Mouse (Mus musculus) heart, embryonic 10.5 days (tissue): ENCODE measurements around the gene Art2b. TPM values are rescaled to one million over a fixed set of nuclear protein-coding genes. Genes with fewer than 3 reads are reported as not detected.
"Not testable (repeated sequence)": the region's sequence is repeated elsewhere in the genome, so short reads cannot be mapped to it uniquely, and the experiment has no call there.

ENCODE experiments used
- DNase-seq: peaks from one replicate; pipeline ENCODE4 v3.0.0-alpha.2; 2017; ENCODE audit warnings: low spot score
- H3K27ac ChIP-seq: fragments of 300-500 bp; sonication (generic); 2 replicates; pipeline ENCODE4 v1.5.1; 2016; ENCODE audit warnings: mild to moderate bottlenecking
- H3K27me3 ChIP-seq: fragments of 300-500 bp; sonication (generic); 2 replicates; pipeline ENCODE4 v1.6.1; 2016; ENCODE audit warnings: mild to moderate bottlenecking; ENCODE audit not compliant: poor library complexity, insufficient read depth, severe bottlenecking
- H3K36me3 ChIP-seq: fragments of 300-500 bp; sonication (generic); 2 replicates; pipeline ENCODE4 v1.6.1; 2016; ENCODE audit warnings: mild to moderate bottlenecking, moderate library complexity
- H3K4me1 ChIP-seq: fragments of 300-500 bp; sonication (generic); 2 replicates; pipeline ENCODE4 v1.6.1; 2016; ENCODE audit warnings: mild to moderate bottlenecking
- H3K4me3 ChIP-seq: fragments of 300-500 bp; sonication (generic); 2 replicates; pipeline ENCODE4 v1.5.1; 2016; ENCODE audit warnings: mild to moderate bottlenecking, moderate library complexity
- H3K9me3 ChIP-seq: fragments of 300-500 bp; sonication (generic); 2 replicates; pipeline ENCODE4 v1.6.1; 2016; ENCODE audit warnings: mild to moderate bottlenecking, moderate library complexity
- WGBS: fragments of 180-500 bp; shearing (Covaris S2); methylation state at CpG from one replicate; pipeline ENCODE4 v1.1.7; 2016; 5-methylcytosine and 5-hydroxymethylcytosine counted together
- polyA plus RNA-seq: library from polyadenylated mRNA; unstranded; fragments of >200 nt; fragmentation: Nextera tagmentation; extraction: Ambion mirVana; gene quantifications from 2 replicates; pipeline ENCODE4 v1.2.1, GENCODE M21; 2016

The Art2b gene
- polyA plus RNA-seq = not detected in 2 replicates

DNA sequence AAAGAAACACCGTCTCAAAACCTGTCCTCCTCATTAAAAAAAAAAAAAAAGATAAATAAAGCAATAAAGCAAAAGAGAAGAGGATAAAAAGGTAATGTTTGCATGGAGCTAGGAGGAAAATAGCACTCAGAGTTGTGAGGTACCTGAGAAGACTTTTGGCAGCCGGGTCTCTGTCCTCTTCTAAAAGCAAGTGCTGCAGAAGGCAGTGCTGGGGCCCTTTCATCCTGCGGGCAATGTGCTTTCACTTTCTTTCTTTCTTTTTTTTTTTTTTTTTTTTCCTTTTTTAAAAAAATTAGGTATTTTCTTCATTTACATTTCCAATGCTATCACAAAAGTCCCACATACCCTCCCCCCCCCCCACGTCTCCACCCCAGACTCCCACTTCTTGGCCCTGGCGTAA, at the start of gene Art2b:
TSS of gene Art2b (minus strand) at position 193 of the 400 bp plus-strand sequence.
- H3K36me3 ChIP-seq = no peaks in the 10 kb centered on the region
- no peak within 1 kb of the TSS for H3K4me3 ChIP-seq
- no peak for DNase-seq
- H3K9me3 ChIP-seq = no peaks in the 10 kb centered on the region
- H3K27me3 ChIP-seq = no peaks in the 10 kb centered on the region
- H3K4me1 ChIP-seq = no peaks in the 10 kb centered on the region
- WGBS = 78% methylated on average over 5 of the region's 5 CpGs
- H3K27ac ChIP-seq = no peak within 1 kb of the TSS

DNA sequence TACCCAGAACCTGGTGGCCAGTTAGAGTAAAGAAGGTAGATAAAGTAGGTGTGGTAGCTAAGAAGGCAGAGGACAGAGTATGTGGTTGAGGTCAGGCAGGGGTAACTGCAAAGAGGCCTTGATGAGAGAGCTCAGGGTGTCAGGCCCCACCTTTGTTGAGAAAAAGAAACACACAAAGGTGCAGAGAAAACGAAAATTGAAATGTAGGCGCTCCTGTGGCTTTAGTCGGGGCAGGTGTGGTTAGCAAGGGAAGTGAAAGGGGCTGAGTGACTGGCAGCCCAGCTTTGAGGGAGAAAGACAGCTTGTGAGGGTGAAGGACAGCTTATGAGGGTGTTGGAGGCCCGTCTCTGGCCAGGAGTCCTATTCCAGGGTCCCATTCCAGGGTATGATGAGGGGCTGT, 49.1 kb upstream of the Art2b start:
- no peaks in the 10 kb centered on the region for H3K27me3 ChIP-seq
- 70% methylated on average over 4 of the region's 4 CpGs for WGBS
- H3K36me3 ChIP-seq = no peaks in the 10 kb centered on the region
- DNase-seq = no peak
- H3K9me3 ChIP-seq = no peaks in the 10 kb centered on the region
- H3K4me1 ChIP-seq = no peaks in the 10 kb centered on the region
- H3K4me3 ChIP-seq = no peak overlapping the region
- H3K27ac ChIP-seq = no peak overlapping the region

DNA sequence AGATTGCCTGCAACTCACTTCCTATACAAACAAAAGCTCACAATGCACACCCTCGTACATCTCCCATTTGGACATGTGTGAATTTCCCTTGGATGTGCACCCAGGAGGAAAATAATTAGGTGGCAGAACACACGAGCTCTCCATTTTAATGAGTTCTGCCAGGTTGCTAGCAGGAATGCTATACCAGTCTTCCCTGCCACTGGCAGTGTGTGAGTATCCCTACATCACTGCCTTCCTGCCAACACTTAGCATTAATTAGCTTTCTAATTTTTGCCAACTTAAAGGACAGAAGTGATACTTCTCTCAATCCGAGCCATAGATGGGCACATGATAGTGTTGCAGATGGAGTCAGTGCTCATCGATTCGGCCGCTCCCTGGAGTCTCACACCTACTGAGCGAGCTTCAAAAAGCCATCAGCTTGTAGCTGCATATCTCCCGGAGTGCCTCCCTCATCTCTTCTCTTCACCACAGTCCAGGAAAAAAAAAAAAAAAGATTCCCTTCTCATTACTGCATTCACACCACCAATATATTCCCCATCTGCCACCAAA, 48.3 kb upstream of the Art2b start:
- Histone ChIP-seq H3K9me3 (no peaks in the 10 kb centered on the region), H3K4me1 (no peaks in the 10 kb centered on the region), H3K27ac (no peak overlapping the region), H3K27me3 (no peaks in the 10 kb centered on the region), H3K36me3 (no peaks in the 10 kb centered on the region), H3K4me3 (no peak overlapping the region)
- 69% methylated on average over 8 of the region's 8 CpGs for WGBS
- no peak for DNase-seq

DNA sequence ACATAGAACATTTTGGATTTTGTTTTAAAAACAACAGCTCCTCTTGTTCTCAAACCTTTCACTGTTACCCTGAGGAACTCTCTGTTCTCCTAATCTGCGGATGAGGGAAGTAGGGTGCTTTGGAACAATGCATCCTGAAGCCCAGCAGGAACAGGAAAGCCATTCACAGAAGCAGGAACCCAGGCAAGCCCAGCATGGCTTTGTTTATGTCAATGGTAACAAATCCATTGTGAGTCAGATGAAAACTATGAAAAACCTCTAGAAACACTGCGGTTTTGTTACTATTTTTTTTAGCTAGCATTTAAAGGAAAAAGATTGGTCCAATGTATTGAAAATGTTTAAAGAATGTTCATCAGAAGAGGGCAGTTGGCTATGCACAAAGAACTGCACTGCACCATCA, 43.1 kb upstream of the Art2b start:
- H3K9me3 ChIP-seq = no peaks in the 10 kb centered on the region
- WGBS = 52% methylated on average over 2 of the region's 2 CpGs
- no peaks in the 10 kb centered on the region for H3K36me3 ChIP-seq

DNA sequence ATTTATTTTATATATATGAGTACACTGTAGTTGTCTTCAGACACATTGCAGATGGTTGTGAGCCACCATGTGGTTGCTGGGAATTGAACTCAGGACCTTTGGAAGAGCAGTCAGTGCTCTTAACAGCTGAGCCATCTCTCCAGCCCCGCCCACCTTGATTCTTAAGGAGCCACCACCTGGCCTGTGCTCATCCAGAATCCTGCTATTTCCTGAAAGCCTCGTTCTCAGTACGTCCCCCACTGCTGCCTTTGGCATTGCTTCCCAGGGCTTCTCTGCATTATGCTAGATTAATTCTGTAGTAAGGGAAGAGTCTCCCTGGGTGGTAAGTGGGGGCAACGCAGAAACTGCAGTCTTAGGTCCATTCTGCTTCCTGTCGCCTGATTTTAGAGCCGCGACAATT, 41.8 kb upstream of the Art2b start:
- not testable (repeated sequence) for H3K4me3 ChIP-seq, H3K27ac ChIP-seq, H3K27me3 ChIP-seq, H3K36me3 ChIP-seq, H3K4me1 ChIP-seq, H3K9me3 ChIP-seq, DNase-seq
- 62% methylated on average over 7 of the region's 7 CpGs for WGBS

More for the DNA sequence above, 43.1 kb upstream of the Art2b start:
- H3K4me3 ChIP-seq = no peak overlapping the region
- no peak overlapping the region for H3K27ac ChIP-seq
- H3K4me1 ChIP-seq = no peaks in the 10 kb centered on the region
- no peaks in the 10 kb centered on the region for H3K27me3 ChIP-seq
- no peak for DNase-seq

DNA sequence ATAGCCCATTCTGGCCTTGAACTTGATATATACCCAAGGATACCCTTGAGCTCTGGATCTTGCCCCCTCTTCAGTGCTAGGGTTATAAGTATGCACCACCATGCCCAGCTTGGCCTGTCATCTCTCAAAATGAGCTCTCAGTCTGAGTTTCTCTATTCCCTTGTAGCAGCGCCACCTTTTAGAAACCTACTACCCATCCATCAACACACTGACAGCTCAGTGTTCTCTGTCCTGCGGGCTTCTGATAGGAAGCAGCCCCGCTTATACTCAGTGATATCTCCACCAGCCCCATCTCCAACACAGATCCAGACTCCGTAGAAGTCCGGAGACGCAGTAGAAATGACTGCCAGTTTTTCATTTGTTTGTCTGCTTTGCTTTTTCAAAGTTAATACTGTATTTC, 38.9 kb upstream of the Art2b start:
- Histone ChIP-seq H3K9me3 (no peaks in the 10 kb centered on the region), H3K36me3 (no peaks in the 10 kb centered on the region), H3K4me1 (no peaks in the 10 kb centered on the region), H3K27ac (no peak overlapping the region), H3K27me3 (no peaks in the 10 kb centered on the region), H3K4me3 (no peak overlapping the region)
- WGBS = 47% methylated on average over 6 of the region's 6 CpGs
- no peak for DNase-seq

DNA sequence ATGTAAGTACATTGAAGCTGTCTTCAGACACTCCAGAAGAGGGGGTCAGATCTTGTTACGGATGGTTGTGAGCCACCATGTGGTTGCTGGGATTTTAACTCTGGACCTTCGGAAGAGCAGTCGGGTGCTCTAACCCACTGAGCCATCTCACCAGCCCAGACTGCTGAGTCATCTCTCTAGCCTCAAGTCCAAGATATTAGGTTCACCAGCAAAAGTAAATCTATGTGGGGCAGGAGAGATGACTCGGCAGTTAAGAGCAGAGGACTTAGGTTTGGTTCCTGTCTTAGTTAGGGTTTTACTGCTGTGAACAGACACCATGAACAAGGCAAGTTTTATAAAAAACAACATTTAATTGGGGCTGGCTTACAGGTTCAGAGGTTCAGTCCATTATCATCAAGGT, 36.5 kb upstream of the Art2b start:
- WGBS = 70% methylated on average over 4 of the region's 4 CpGs
- H3K4me1 ChIP-seq, H3K27me3 ChIP-seq, H3K4me3 ChIP-seq, H3K27ac ChIP-seq, DNase-seq, H3K36me3 ChIP-seq, H3K9me3 ChIP-seq: not testable (repeated sequence)

DNA sequence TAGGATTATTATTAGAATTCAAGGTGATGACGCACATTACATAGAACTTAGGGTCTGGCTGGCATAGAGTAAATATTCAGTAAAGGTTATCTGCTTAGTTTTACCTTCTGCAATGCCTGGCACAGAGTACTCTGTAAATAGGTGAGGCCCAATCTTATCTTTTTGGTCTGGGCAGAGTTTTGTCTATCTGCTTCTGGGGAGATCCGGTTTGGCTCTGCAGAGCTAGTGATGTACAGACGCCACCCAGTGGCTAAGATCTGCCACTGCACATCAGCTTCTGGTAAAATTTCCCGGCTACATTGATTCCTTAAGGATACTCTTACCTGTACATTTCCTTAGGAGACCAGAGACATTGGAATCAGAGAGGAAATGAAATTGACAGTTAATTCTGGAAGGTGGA, 35.0 kb upstream of the Art2b start:
- 28% methylated on average over 4 of the region's 4 CpGs for WGBS

DNA sequence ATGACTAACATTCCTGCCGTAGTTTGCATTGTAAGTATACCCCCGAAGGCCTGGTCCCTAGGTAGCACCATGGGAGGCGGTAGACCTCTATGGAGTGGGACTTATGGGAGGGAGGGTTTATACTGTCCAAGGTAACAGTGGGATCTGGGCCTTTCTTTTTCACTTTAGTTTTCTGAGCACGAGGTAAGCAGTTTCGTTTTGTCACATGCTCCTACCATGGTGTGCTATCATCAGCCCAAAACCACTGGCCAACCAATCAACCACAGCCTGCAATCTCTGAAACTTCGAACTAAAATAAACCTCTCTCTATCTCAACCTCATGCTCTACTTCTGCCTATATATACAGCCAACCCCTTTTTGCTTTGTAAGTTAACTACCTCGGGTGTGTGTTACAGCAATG, 32.9 kb upstream of the Art2b start:
- Histone ChIP-seq H3K27ac (no peak overlapping the region), H3K4me1 (no peaks in the 10 kb centered on the region), H3K27me3 (no peaks in the 10 kb centered on the region), H3K4me3 (no peak overlapping the region), H3K9me3 (no peaks in the 10 kb centered on the region), H3K36me3 (no peaks in the 10 kb centered on the region)
- no peak for DNase-seq
- 77% methylated on average over 7 of the region's 7 CpGs for whole genome bisulfite sequencing

More for the DNA sequence above, 35.0 kb upstream of the Art2b start:
- no peaks in the 10 kb centered on the region for H3K27me3 ChIP-seq
- no peak overlapping the region for H3K27ac ChIP-seq
- no peak overlapping the region for H3K4me3 ChIP-seq
- DNase-seq = no peak
- no peaks in the 10 kb centered on the region for H3K4me1 ChIP-seq
- no peaks in the 10 kb centered on the region for H3K36me3 ChIP-seq
- H3K9me3 ChIP-seq = no peaks in the 10 kb centered on the region

DNA sequence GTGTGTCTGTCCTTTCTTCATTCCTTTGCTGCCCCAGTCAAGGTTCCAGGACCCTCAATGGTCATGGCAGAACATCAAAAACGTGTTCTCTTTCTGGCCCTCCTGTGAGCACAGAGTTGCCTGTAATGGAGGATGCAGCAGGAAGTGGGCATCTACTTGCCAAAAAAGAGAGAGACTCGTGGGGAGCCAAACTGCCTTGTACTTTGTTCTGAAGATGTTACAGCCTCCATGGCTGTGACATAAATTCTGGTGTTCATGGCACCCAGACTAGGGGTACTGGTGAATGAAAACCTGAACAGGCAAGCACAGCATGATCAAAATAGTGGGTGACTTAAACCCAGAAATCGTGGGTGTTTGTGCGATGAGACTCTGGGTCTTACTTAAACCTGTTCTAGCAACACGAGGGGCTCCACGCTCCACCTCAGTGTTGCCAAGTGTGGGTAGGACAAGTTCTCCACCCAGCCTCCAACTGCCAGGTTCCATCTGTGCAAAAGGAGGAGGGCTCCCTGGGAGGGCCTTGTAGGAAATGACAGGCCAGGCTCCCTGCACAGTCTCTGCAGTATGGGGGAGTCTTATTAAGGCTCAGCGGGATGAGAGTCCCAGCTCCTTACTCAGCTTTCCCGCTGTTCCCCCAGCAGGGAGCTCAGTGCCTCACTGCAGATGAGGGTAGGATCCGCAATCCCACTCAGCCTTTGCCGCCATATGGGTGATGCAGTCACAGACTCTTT, 32.2 kb upstream of the Art2b start:
- Histone ChIP-seq H3K36me3 (no peaks in the 10 kb centered on the region), H3K27me3 (no peaks in the 10 kb centered on the region), H3K9me3 (no peaks in the 10 kb centered on the region), H3K4me1 (no peaks in the 10 kb centered on the region), H3K4me3 (no peak overlapping the region), H3K27ac (no peak overlapping the region)
- WGBS = 64% methylated on average over 10 of the region's 10 CpGs
- no peak for DNase-seq

DNA sequence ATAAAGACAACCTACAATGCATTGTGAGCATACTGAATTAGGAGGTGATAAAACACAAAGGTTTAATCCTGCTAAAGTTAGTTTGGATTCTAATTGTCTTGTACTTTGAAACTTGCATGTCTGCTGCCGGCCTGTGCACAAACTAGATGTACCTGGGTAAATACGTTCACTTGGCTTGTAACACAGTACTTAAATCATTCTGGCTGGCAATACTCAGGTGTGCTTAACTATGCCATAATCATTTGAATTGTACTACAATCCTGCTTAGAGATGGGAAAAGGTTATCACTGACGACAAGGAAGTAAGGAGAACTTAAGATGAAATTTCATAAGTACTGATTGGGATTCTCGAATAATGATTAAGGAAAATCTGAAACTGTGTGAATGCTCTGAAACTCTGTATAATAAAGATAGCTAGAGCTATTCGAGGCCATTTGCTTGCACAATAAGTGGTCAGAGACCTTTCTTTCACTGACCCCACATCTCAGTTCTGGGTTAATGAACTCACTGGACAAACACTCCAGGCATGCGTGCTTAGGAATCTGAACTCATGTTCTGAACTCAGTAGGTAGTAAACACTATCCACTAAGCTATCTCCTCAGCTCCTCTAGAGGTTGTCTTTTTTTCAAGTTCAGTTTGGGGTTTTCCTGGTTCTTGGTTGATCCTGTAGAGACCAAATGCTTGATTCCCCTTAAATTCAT, 30.9 kb upstream of the Art2b start:
- Histone ChIP-seq H3K27me3 (no peaks in the 10 kb centered on the region), H3K36me3 (no peaks in the 10 kb centered on the region), H3K27ac (no peak overlapping the region), H3K4me1 (no peaks in the 10 kb centered on the region), H3K4me3 (no peak overlapping the region), H3K9me3 (no peaks in the 10 kb centered on the region)
- 71% methylated on average over 6 of the region's 6 CpGs for WGBS
- DNase-seq = no peak

DNA sequence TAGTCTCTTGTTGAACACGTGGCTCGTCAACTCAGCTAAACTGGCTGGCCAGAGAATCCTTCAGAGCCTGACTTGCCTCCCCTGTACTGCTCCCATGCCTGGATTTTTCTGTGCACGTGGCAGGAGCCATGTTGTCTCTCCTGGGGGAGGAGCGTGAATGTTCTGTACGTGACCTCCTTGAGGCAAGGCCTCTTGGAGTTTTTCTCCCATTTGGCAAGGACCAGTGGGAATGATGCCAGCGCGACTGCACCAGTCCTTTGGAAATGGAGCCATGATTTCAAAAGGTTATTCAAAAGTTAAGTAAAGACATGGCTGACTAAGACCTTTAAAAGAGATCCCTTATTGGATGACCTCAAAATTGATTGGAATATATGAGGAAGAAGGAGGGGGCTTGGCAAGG, 30.0 kb upstream of the Art2b start:
- H3K9me3 ChIP-seq = no peaks in the 10 kb centered on the region
- no peak overlapping the region for H3K4me3 ChIP-seq
- no peak for DNase-seq
- no peaks in the 10 kb centered on the region for H3K4me1 ChIP-seq
- H3K36me3 ChIP-seq = no peaks in the 10 kb centered on the region
- H3K27me3 ChIP-seq = no peaks in the 10 kb centered on the region
- H3K27ac ChIP-seq = no peak overlapping the region
- WGBS = 76% methylated on average over 7 of the region's 7 CpGs

DNA sequence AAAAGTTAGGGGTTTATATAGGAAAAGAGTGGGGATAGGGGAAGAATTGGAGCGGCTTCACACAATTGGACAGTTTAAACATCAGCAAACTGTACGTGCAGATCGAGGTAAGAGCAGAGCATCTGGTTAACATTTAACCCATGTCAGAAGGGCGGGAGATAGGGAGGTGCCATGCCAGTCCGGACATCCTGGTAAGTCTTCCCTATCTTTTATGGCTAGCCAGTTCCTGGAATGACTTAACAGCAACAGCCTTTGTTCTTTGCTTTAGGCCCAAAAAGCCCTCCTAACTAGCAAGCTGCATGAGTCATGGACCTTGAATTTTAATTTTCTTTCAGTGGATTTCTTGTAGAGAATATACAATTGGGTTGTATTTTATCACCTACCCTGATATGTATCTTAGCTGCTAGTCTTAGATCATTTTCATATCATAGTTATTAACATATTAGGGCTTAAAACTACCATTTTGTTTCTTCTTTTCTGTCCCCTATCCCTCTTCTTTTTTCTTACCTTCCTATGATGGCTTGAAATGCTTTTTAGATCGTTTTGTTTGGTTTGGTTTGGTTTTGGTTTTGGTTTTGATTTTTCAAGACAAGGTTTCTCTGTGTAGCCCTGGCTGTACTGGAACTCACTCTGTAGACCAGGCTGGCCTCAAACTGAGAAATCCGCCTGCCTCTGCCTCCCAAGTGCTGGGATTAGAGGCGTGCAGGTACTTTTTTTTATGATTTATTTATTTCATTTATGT, 27.6 kb upstream of the Art2b start:
- H3K4me3 ChIP-seq, DNase-seq, H3K4me1 ChIP-seq, H3K9me3 ChIP-seq, H3K27ac ChIP-seq, H3K27me3 ChIP-seq, H3K36me3 ChIP-seq: not testable (repeated sequence)
- WGBS = 68% methylated on average over 8 of the region's 8 CpGs
